Mouse (Mus musculus) brown adipose tissue, adult 24 weeks (tissue): ENCODE data around the gene Gm3115. TPM values are rescaled to one million over a fixed set of nuclear protein-coding genes. Genes with fewer than 3 reads are reported as not detected.
"Not testable (repeated sequence)": the region's sequence is repeated elsewhere in the genome, so short reads cannot be mapped to it uniquely, and the experiment has no call there.

Experiments used
- H3K27ac ChIP-seq: fragments of 200-500 bp; replicated peaks from 2 replicates; pipeline ENCODE4 v1.5.1; 2012; ENCODE audit warnings: low read depth, mild to moderate bottlenecking, low read length
- H3K4me1 ChIP-seq: fragments of 200-500 bp; 2 replicates; pipeline ENCODE4 v1.6.1; 2012; ENCODE audit warnings: low read length, mixed read lengths; ENCODE audit not compliant: control insufficient read depth, insufficient read depth, insufficient read length
- H3K4me3 ChIP-seq: fragments of 200-500 bp; 2 replicates; pipeline ENCODE4 v1.5.1; 2012; ENCODE audit warnings: low read depth, mild to moderate bottlenecking, low read length, moderate library complexity; ENCODE audit not compliant: insufficient read depth
- polyA plus RNA-seq: library from polyadenylated mRNA; stranded (reverse); fragments of >200 nt; gene quantifications from 2 replicates; pipeline ENCODE4 v1.2.4, GENCODE M21; 2012; ENCODE audit not compliant: missing spikeins, insufficient read depth, insufficient read length

The Gm3115 gene
- polyA plus RNA-seq, result not detected in 2 replicates

GRCm38 (mm10) chr14:4083820-4084219 lies at the start of gene Gm3115:
Gene Gm3115, plus strand, starts transcription at chr14:4084120.
- H3K27ac ChIP-seq, H3K4me1 ChIP-seq, H3K4me3 ChIP-seq: not testable (repeated sequence)

- H3K4me3 ChIP-seq, result peak within 1 kb of the TSS; percentile 18
- not testable (repeated sequence) for H3K27ac ChIP-seq
Observed at GRCm38 (mm10) chr14:4110426-4110825, 26.5 kb downstream of the Gm3115 start, which contains the start of gene Gm8108. Gene Gm8108, plus strand, starts transcription at chr14:4110526.

GRCm38 (mm10) chr14:4141646-4142045 lies 57.7 kb downstream of the Gm3115 start:
- not testable (repeated sequence) for H3K27ac ChIP-seq, H3K4me3 ChIP-seq, H3K4me1 ChIP-seq

More at GRCm38 (mm10) chr14:4110426-4110825, 26.5 kb downstream of the Gm3115 start, which contains the start of gene Gm8108:
- H3K4me1 ChIP-seq, result not testable (repeated sequence)

Other genes starting within 250 kb of the Gm3115 start
- not detected in 2 replicates for gene Gm3033, start 237.9 kb upstream of the Gm3115 start, polyA plus RNA-seq
- gene Gm2916, start 199.9 kb upstream of the Gm3115 start, polyA plus RNA-seq, result not detected in 2 replicates
- not detected in 2 replicates for gene Gm3029, start 152.4 kb upstream of the Gm3115 start, polyA plus RNA-seq
- not detected in 2 replicates for gene Gm3095, start 120.6 kb upstream of the Gm3115 start, polyA plus RNA-seq
- gene Gm3099, start 85.7 kb upstream of the Gm3115 start, polyA plus RNA-seq, result not detected in 2 replicates
- gene Gm5796, start 60.2 kb upstream of the Gm3115 start, polyA plus RNA-seq, result not detected in 2 replicates
- gene Gm8108, start 26.4 kb downstream of the Gm3115 start, polyA plus RNA-seq, result not detected in 2 replicates
- gene Gm3127, start 80.9 kb downstream of the Gm3115 start, polyA plus RNA-seq, result not detected in 2 replicates
- not detected in 2 replicates for gene Gm2974, start 98.5 kb downstream of the Gm3115 start, polyA plus RNA-seq
- gene Gm3138, start 165.5 kb downstream of the Gm3115 start, polyA plus RNA-seq, result not detected in 2 replicates
- gene Gm3149, start 233.2 kb downstream of the Gm3115 start, polyA plus RNA-seq, result not detected in 2 replicates